Mouse (Mus musculus): ENCODE data around the gene Ror1.

Ror1 gene

GRCm38 (mm10) chr4:100158401-100158800 is 62.8 kb downstream of the Ror1 start:
- no peak for DNase-seq (ENCODE audit: extremely low read depth, low read depth)

- no peak for DNase-seq (ENCODE audit: extremely low read depth, low read depth)
Observed at GRCm38 (mm10) chr4:100160156-100160555, 64.6 kb downstream of the Ror1 start.

GRCm38 (mm10) chr4:100165790-100166189 is 70.2 kb downstream of the Ror1 start:
- no peak for DNase-seq (ENCODE audit: extremely low read depth, low read depth)

GRCm38 (mm10) chr4:100166871-100167270 is 71.3 kb downstream of the Ror1 start:
- no peak for DNase-seq (ENCODE audit: extremely low read depth, low read depth)

GRCm38 (mm10) chr4:100169683-100170082 is 74.1 kb downstream of the Ror1 start:
- DNase-seq (ENCODE audit: extremely low read depth, low read depth), result no peak

GRCm38 (mm10) chr4:100170161-100170650 is 74.6 kb downstream of the Ror1 start:
- DNase-seq (ENCODE audit: extremely low read depth, low read depth), result no peak

- no peak for DNase-seq (ENCODE audit: extremely low read depth, low read depth)
Observed at GRCm38 (mm10) chr4:100170743-100171142, 75.2 kb downstream of the Ror1 start.

GRCm38 (mm10) chr4:100171483-100171898 is 75.9 kb downstream of the Ror1 start:
- DNase-seq (ENCODE audit: extremely low read depth, low read depth), result no peak

GRCm38 (mm10) chr4:100175594-100175993 is 80.0 kb downstream of the Ror1 start:
- no peak for DNase-seq (ENCODE audit: extremely low read depth, low read depth)

GRCm38 (mm10) chr4:100178316-100178715 is 82.7 kb downstream of the Ror1 start:
- DNase-seq (ENCODE audit: extremely low read depth, low read depth), result no peak

- DNase-seq (ENCODE audit: extremely low read depth, low read depth), result no peak
Observed at GRCm38 (mm10) chr4:100181676-100182075, 86.1 kb downstream of the Ror1 start.

- no peak for DNase-seq (ENCODE audit: extremely low read depth, low read depth)
Observed at GRCm38 (mm10) chr4:100186781-100187180, 91.2 kb downstream of the Ror1 start.

GRCm38 (mm10) chr4:100187563-100188200 is 92.1 kb downstream of the Ror1 start:
- no peak for DNase-seq (ENCODE audit: extremely low read depth, low read depth)

- no peak for DNase-seq (ENCODE audit: extremely low read depth, low read depth)
Observed at GRCm38 (mm10) chr4:100188201-100188699, 92.7 kb downstream of the Ror1 start.

- DNase-seq (ENCODE audit: extremely low read depth, low read depth), result no peak
Observed at GRCm38 (mm10) chr4:100191483-100191882, 95.9 kb downstream of the Ror1 start.

GRCm38 (mm10) chr4:100194136-100194535 is 98.5 kb downstream of the Ror1 start:
- DNase-seq (ENCODE audit: extremely low read depth, low read depth), result no peak

GRCm38 (mm10) chr4:100196255-100196793 is 100.7 kb downstream of the Ror1 start:
- no peak for DNase-seq (ENCODE audit: extremely low read depth, low read depth)

- DNase-seq (ENCODE audit: extremely low read depth, low read depth), result no peak
Observed at GRCm38 (mm10) chr4:100198275-100198674, 102.7 kb downstream of the Ror1 start.

- DNase-seq (ENCODE audit: extremely low read depth, low read depth), result no peak
Observed at GRCm38 (mm10) chr4:100201322-100201721, 105.7 kb downstream of the Ror1 start.

GRCm38 (mm10) chr4:100203066-100203465 is 107.5 kb downstream of the Ror1 start:
- DNase-seq (ENCODE audit: extremely low read depth, low read depth), result no peak

- no peak for DNase-seq (ENCODE audit: extremely low read depth, low read depth)
Observed at GRCm38 (mm10) chr4:100203688-100204087, 108.1 kb downstream of the Ror1 start.

- DNase-seq (ENCODE audit: extremely low read depth, low read depth), result no peak
Observed at GRCm38 (mm10) chr4:100204381-100204780, 108.8 kb downstream of the Ror1 start.

- no peak for DNase-seq (ENCODE audit: extremely low read depth, low read depth)
Observed at GRCm38 (mm10) chr4:100208081-100208480, 112.5 kb downstream of the Ror1 start.
